Mouse (Mus musculus) myocyte (in vitro differentiated cells): Measurements from ENCODE around the gene Tcf12.

Experiments
- E2F4 ChIP-seq: IDR thresholded peaks from one replicate; pipeline ENCODE4 v1.6.1; 2011; ENCODE audit warnings: mild to moderate bottlenecking, control low read depth, moderate library complexity; ENCODE audit not compliant: insufficient read depth
- MAX ChIP-seq: IDR thresholded peaks from one replicate; pipeline ENCODE4 v1.6.1; 2011; ENCODE audit warnings: low read depth, mild to moderate bottlenecking, control low read depth
- POLR2A ChIP-seq: IDR thresholded peaks from one replicate; pipeline ENCODE4 v1.6.1; 2011; ENCODE audit warnings: low read depth, mild to moderate bottlenecking, control low read depth, moderate library complexity; ENCODE audit not compliant: insufficient read length
- POLR2AphosphoS2 ChIP-seq: IDR thresholded peaks from one replicate; pipeline ENCODE4 v1.6.1; 2011; ENCODE audit warnings: low read depth, control low read depth; ENCODE audit not compliant: insufficient read length
- TCF12 ChIP-seq: IDR thresholded peaks from one replicate; pipeline ENCODE4 v1.6.1; 2011; ENCODE audit warnings: mild to moderate bottlenecking, control low read depth; ENCODE audit not compliant: poor library complexity, insufficient read depth, severe bottlenecking
- TCF3 ChIP-seq: IDR thresholded peaks from one replicate; pipeline ENCODE4 v1.6.1; 2011; ENCODE audit warnings: low read depth, control low read depth; ENCODE audit not compliant: insufficient read length

DNA sequence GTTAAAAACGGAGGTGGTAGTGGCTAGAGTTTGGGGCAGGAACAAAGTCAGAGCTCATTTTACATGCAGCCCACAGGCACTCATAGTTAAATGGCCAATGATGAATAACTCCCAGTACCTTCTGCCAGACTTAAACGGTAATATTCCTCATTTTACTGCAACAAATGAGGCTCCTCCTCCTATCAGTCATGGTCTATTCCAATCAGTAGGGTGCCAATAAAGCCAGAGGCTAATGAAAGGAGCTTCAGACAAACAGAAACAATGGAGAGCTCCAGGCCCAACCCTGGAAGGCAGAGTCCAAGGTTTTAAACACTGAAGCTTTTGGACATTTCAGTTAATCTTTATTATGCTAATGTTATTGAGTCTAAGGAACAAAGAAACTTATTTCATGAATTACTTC is 232.3 kb downstream of the Tcf12 start:
- no peak for TF ChIP-seq TCF12
- no peak for TF ChIP-seq POLR2A
- no peak for TF ChIP-seq E2F4
- TF ChIP-seq POLR2AphosphoS2: no peak
- TF ChIP-seq MAX: no peak
- TF ChIP-seq TCF3: no peak
